Comparison of ENCODE assay signal across 8 mouse cellular contexts in the genomic region with DNA sequence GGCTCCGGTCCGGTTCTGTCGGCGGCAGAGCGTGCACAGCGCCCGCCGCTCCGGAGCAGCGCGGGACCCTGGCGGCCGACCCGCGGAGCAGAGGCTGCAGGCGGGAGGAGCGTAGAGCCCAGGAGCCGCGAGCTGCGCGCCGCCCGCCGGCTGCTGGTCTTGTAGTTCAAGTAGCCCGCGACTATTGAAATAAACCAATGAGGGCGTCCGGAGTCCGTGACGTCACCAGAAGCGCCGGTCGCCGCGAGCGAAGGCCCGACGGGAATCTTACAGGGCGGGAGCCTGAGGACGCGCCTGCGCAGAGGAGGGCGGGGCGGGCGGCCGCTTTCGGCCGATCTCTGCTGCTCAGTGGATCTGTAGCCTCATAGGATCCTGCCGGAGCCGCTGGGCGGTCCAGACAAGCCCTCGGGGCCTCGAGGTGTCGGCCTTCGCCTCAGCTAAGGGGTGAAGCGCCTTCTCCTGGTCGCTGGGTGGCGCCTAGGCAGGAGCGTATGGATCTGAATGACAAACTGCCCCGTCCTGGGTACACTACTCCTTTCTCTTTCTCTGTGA. TPM values are rescaled to one million over a fixed set of nuclear protein-coding genes. Genes with fewer than 3 reads are reported as not detected.
DNase-seq lines count a peak whose midpoint lies in the region; ATAC-seq and TF ChIP-seq lines count a peak whose summit lies in the region.

A gene (minus strand): TSS at position 324 of the 552 bp plus-strand sequence.

- TF ChIP-seq CTCF in bone marrow macrophage, adult 2 months (IDR thresholded peaks at IDR 0.05; ENCODE audit: low read depth, low read length) = no peak
- TF ChIP-seq CTCF in embryonic fibroblast, embryonic 13.5 days (IDR thresholded peaks at IDR 0.05; ENCODE audit: borderline replicate concordance, insufficient read depth, low read length) = peak; percentile 71; the same call in 1 of the 2 replicates

- peak within 1 kb of the TSS; percentile 76 for H3K4me3 ChIP-seq in bone marrow macrophage, adult 2 months (ENCODE audit: insufficient read depth, low read length)
- peak within 1 kb of the TSS; percentile 100 for H3K4me3 ChIP-seq in embryonic fibroblast, embryonic 13.5 days (ENCODE audit: insufficient read depth, low read length)
- H3K4me3 ChIP-seq in kidney, embryonic 14.5 days (ENCODE audit: low read length) = peak within 1 kb of the TSS; percentile 90
- H3K4me3 ChIP-seq in limb, embryonic 15.5 days = peak within 1 kb of the TSS; percentile 78

- peak; percentile 100 for ATAC-seq in kidney, embryonic 14.5 days (ENCODE audit: low FRiP score, low TSS enrichment)
- ATAC-seq in limb, embryonic 15.5 days (ENCODE audit: insufficient number of reproducible peaks, low FRiP score, low TSS enrichment, low read depth) = peak; percentile 100

- WGBS in kidney, embryonic 14.5 days = under 1% methylated on average over 60 of the region's 60 CpGs
- 0% methylated on average over 60 of the region's 60 CpGs for WGBS in limb, embryonic 15.5 days

- TF ChIP-seq POLR2A in bone marrow macrophage, adult 2 months (IDR thresholded peaks at IDR 0.05; ENCODE audit: borderline replicate concordance, low read depth, low read length) = 0 out of 2 replicates have a peak, but pooled peaks have one; percentile 35
- TF ChIP-seq POLR2A in embryonic fibroblast, embryonic 13.5 days (IDR thresholded peaks at IDR 0.05; ENCODE audit: low read depth, low read length) = peak; percentile 71

- peak within 1 kb of the TSS; percentile 14 for H3K27ac ChIP-seq in bone marrow macrophage, adult 2 months (ENCODE audit: insufficient read depth, low read depth, low read length)
- peak within 1 kb of the TSS; percentile 63; the same call in 1 of the 2 replicates for H3K27ac ChIP-seq in embryonic fibroblast, embryonic 13.5 days (ENCODE audit: insufficient read depth, low read length)
- H3K27ac ChIP-seq in kidney, embryonic 14.5 days (ENCODE audit: low read depth, low read length) = peak within 1 kb of the TSS; percentile 80
- H3K27ac ChIP-seq in limb, embryonic 15.5 days = peak within 1 kb of the TSS; percentile 76

- H3K9ac ChIP-seq in kidney, embryonic 14.5 days (ENCODE audit: low read depth, low read length) = peak within 1 kb of the TSS; percentile 92
- H3K9ac ChIP-seq in limb, embryonic 15.5 days = peak within 1 kb of the TSS; percentile 71

- H3K4me2 ChIP-seq in kidney, embryonic 14.5 days (replicated peaks; ENCODE audit: low read depth, low read length) = peak within 1 kb of the TSS; percentile 70
- peak within 1 kb of the TSS; percentile 96 for H3K4me2 ChIP-seq in limb, embryonic 15.5 days

- H3K9me3 ChIP-seq in kidney, embryonic 14.5 days (ENCODE audit: control insufficient read depth, low read length) = no peaks in the 10 kb centered on the region
- no peaks in the 10 kb centered on the region for H3K9me3 ChIP-seq in limb, embryonic 15.5 days

- DNase-seq in A20 (ENCODE audit: low read depth, low spot score) = peak; percentile 99
- DNase-seq in heart, adult 9 months (ENCODE audit: low spot score in 2 of 2) = peak; percentile 98
- peak; percentile 96 for DNase-seq in monocyte, adult 2 months (ENCODE audit: low read depth in 1 of 2, low spot score in 2 of 2)
- peak; percentile 98 for DNase-seq in spleen, postnatal 36 days (ENCODE audit: low spot score in 2 of 2)

- H3K4me1 ChIP-seq in bone marrow macrophage, adult 2 months (ENCODE audit: control insufficient read depth, insufficient read depth, low read length) = peaks cover 6% of the 10 kb centered on the region; the same call in 1 of the 2 replicates
- peaks cover 5% of the 10 kb centered on the region; the same call in 1 of the 2 replicates for H3K4me1 ChIP-seq in embryonic fibroblast, embryonic 13.5 days (ENCODE audit: control insufficient read depth, insufficient read depth, low read length)
- H3K4me1 ChIP-seq in kidney, embryonic 14.5 days (ENCODE audit: control insufficient read depth, insufficient read depth, low read length) = peaks cover 16% of the 10 kb centered on the region
- peaks cover 28% of the 10 kb centered on the region for H3K4me1 ChIP-seq in limb, embryonic 15.5 days

- H3K36me3 ChIP-seq in kidney, embryonic 14.5 days (ENCODE audit: control insufficient read depth, insufficient read depth, low read length) = peaks cover 35% of the 10 kb centered on the region
- H3K36me3 ChIP-seq in limb, embryonic 15.5 days = peaks cover 31% of the 10 kb centered on the region

- no peaks in the 10 kb centered on the region for H3K27me3 ChIP-seq in kidney, embryonic 14.5 days (ENCODE audit: control insufficient read depth, insufficient read depth, low read length)
- H3K27me3 ChIP-seq in limb, embryonic 15.5 days = no peaks in the 10 kb centered on the region

RNA-seq across cellular contexts. Expression of the gene that starts here (rescaled TPM):
- 67.0 and 71.6 TPM in 2 replicates for polyA plus RNA-seq in bone marrow macrophage, adult 2 months (2012; ENCODE audit: insufficient read depth, insufficient read length, missing spikeins)
- polyA plus RNA-seq in embryonic fibroblast, embryonic 13.5 days (2011; ENCODE audit: insufficient read length, low read depth, missing spikeins) = 72.9 and 117 TPM in 2 replicates
- polyA plus RNA-seq in kidney, embryonic 14.5 days (2014; fragmentation: Nextera tagmentation; extraction: Ambion mirVana) = 201 and 230 TPM in 2 replicates
- 130 and 132 TPM in 2 replicates for polyA plus RNA-seq in limb, embryonic 15.5 days (2015; fragmentation: Nextera tagmentation; extraction: Ambion mirVana)

Comparison
In these comparisons a context has a peak if more than half of its experiments do, and no peak if none do; other contexts are left out.
1. Peak in every context shown above with its lines: DNase-seq, ATAC-seq, H3K4me3 ChIP-seq and H3K27ac ChIP-seq.
2. H3K27ac ChIP-seq: peak in every context shown above with its lines; median percentile 80 in kidney, embryonic 14.5 days; 76 in limb, embryonic 15.5 days; 63 in embryonic fibroblast, embryonic 13.5 days; 14 in bone marrow macrophage, adult 2 months.